Comparison of ENCODE assay signal across 29 mouse cellular contexts in the genomic region with DNA sequence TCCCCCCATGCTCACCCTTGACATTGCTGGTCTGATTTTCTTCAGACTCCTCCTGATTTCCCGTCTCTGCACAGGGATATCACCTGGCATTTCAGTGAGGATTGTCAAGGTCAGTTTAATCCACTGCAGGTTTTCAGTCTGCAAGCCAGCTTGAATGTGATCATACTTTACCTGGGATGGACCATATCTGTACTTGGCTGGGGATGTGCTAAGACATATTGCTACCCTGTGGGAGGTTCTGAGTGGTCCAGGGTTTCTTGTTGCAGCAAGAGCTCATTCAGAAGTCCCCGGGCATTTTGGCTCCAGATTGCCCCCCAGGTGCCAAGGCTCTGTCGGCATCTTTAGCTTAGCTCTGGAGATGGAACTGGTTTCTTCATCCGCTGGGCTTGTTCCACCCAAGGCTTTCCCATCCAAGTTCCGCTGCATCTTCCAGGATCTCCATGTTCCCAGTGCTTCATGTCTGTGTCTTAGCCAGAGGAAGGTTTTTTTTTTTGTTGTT. TPM values are rescaled to one million over a fixed set of nuclear protein-coding genes. Genes with fewer than 3 reads are reported as not detected.
DNase-seq lines count a peak whose midpoint lies in the region; TF ChIP-seq lines count a peak whose summit lies in the region.
"Had no signal": no experiment of that assay in that cellular context is flagged by ENCODE, and none has a peak within 500 bp of the region (broad histone marks: within the 10 kb centered on the region; RNA-seq: fewer than 3 reads in every experiment).

No protein-coding gene starts in this region.

- peaks cover 24% of the 10 kb centered on the region for H3K4me1 ChIP-seq in cerebellum, adult 2 months (ENCODE audit: control insufficient read depth, insufficient read depth, low read length)
- H3K4me1 ChIP-seq: embryonic facial prominence, embryonic 13.5 days; heart, embryonic 13.5 days; hindbrain, embryonic 12.5 days; intestine, embryonic 15.5 days had no signal

- TF ChIP-seq POLR2A in cerebellum, adult 2 months (IDR thresholded peaks at IDR 0.05; ENCODE audit: borderline replicate concordance, insufficient read depth, low read length): no peak

- H3K4me3 ChIP-seq in cerebellum, adult 2 months (replicated peaks; ENCODE audit: insufficient read depth, low read depth, low read length): no peak overlapping the region
- H3K4me3 ChIP-seq: embryonic facial prominence, embryonic 13.5 days; heart, embryonic 13.5 days; hindbrain, embryonic 12.5 days; intestine, embryonic 15.5 days had no signal

- peak overlapping the region; percentile 91 for H3K27ac ChIP-seq in cerebellum, adult 2 months (ENCODE audit: insufficient read depth, low read length)
- H3K27ac ChIP-seq: embryonic facial prominence, embryonic 13.5 days; heart, embryonic 13.5 days; hindbrain, embryonic 12.5 days; hindbrain, postnatal 0 days; intestine, embryonic 15.5 days; kidney, postnatal 0 days; liver, embryonic 14.5 days; stomach, postnatal 0 days had no signal

- TF ChIP-seq CTCF in cerebellum, adult 2 months (IDR thresholded peaks at IDR 0.05; ENCODE audit: borderline replicate concordance, insufficient read depth, low read depth, low read length): no peak

- peak; percentile 93 for DNase-seq in cerebellum, adult 11 months
- peak; percentile 94 to 98 for DNase-seq in cerebellum, adult 2 months
- peak; percentile 94 to 98 for DNase-seq in cerebellum, postnatal 14 days
- no peak for DNase-seq in thymus, postnatal 25 days
- no peak for DNase-seq in urinary bladder, adult 2 months (ENCODE audit: low spot score)
- DNase-seq in retina, embryonic 14.5 days (ENCODE audit: low spot score): no peak
- DNase-seq: adrenal gland, adult 2 months; adrenal gland, postnatal 36 days; B cell, adult 2 months; heart, postnatal 10 days; kidney, adult 2 months; kidney, postnatal 4 days; layer of hippocampus, postnatal 36 days; liver; lung, adult 2 months; lung, postnatal 14 days; midbrain, embryonic 14.5 days; right cerebral cortex, adult 18-20 months; spleen, adult 18-20 months; thymus, adult 18-20 months; thymus, postnatal 36 days had no signal

- no peaks in the 10 kb centered on the region for H3K27me3 ChIP-seq in cerebellum, adult 2 months (ENCODE audit: control insufficient read depth, insufficient read depth, low read length)
- H3K27me3 ChIP-seq: embryonic facial prominence, embryonic 13.5 days; heart, embryonic 13.5 days; hindbrain, embryonic 12.5 days; intestine, embryonic 15.5 days had no signal

- WGBS in cerebellum, adult 2 months: 11% methylated on average over 5 of the region's 5 CpGs

RNA-seq across cellular contexts. Expression of gene Wwox, which starts 52.3 kb away (rescaled TPM):
- 35.2 and 35.3 TPM in 2 replicates for polyA plus RNA-seq in cerebellum, adult 2 months (2012; rRNA removed)
- polyA plus RNA-seq in urinary bladder, adult 2 months (2012; rRNA removed): 7.9 and 10.1 TPM in 2 replicates

Comparison
In these comparisons a context has a peak if more than half of its experiments do, and no peak if none do; other contexts are left out.
1. DNase-seq: peak in cerebellum, adult 11 months (single experiment), cerebellum, adult 2 months (2 of 2) and cerebellum, postnatal 14 days (2 of 2); none in thymus, postnatal 25 days (single experiment), urinary bladder, adult 2 months (single experiment) and retina, embryonic 14.5 days (single experiment).